Mouse (Mus musculus) midbrain, embryonic 16.5 days (tissue): ENCODE data around the gene Perp. TPM values are rescaled to one million over a fixed set of nuclear protein-coding genes. Genes with fewer than 3 reads are reported as not detected.

Source experiments
- ATAC-seq: fragments of 200-750 bp; cut with Nextera tagmentation; 2 replicates; pipeline ENCODE4 v1.8.0; 2017; ENCODE audit warnings: moderate TSS enrichment
- H3K27ac ChIP-seq: fragments of 300-500 bp; sonication (generic); 2 replicates; pipeline ENCODE4 v1.5.1; 2014; ENCODE audit warnings: mild to moderate bottlenecking, low read length, mixed read lengths
- H3K27me3 ChIP-seq: fragments of 300-500 bp; sonication (generic); 2 replicates; pipeline ENCODE4 v1.6.1; 2014; ENCODE audit warnings: low read depth, low read length, mixed read lengths; ENCODE audit not compliant: control insufficient read depth, insufficient read depth
- H3K36me3 ChIP-seq: fragments of 300-500 bp; sonication (generic); 2 replicates; pipeline ENCODE4 v1.6.1; 2014; ENCODE audit warnings: mild to moderate bottlenecking, low read length, moderate library complexity, mixed read lengths; ENCODE audit not compliant: control insufficient read depth, insufficient read depth
- H3K4me1 ChIP-seq: fragments of 300-500 bp; sonication (generic); 2 replicates; pipeline ENCODE4 v1.6.1; 2014; ENCODE audit warnings: mild to moderate bottlenecking, low read length, mixed read lengths; ENCODE audit not compliant: control insufficient read depth, insufficient read depth
- H3K4me2 ChIP-seq: fragments of 300-500 bp; sonication (generic); 2 replicates; pipeline ENCODE4 v1.6.1; 2014; ENCODE audit warnings: mild to moderate bottlenecking, low read length, mixed read lengths
- H3K4me3 ChIP-seq: fragments of 300-500 bp; sonication (generic); 2 replicates; pipeline ENCODE4 v1.5.1; 2014; ENCODE audit warnings: low read depth, mild to moderate bottlenecking, low read length, moderate library complexity, mixed read lengths
- H3K9ac ChIP-seq: fragments of 300-500 bp; sonication (generic); 2 replicates; pipeline ENCODE4 v1.6.1; 2014; ENCODE audit warnings: low read depth, low read length, mixed read lengths
- H3K9me3 ChIP-seq: fragments of 300-500 bp; sonication (generic); replicated peaks from 2 replicates; pipeline ENCODE4 v1.6.1; 2014; ENCODE audit warnings: mild to moderate bottlenecking, low read length, mixed read lengths; ENCODE audit not compliant: control insufficient read depth, poor library complexity, severe bottlenecking
- WGBS: fragments of 180-500 bp; shearing (Covaris S2); extraction: QIAGEN DNeasy Blood & Tissue Kit; methylation state at CpG from one replicate; pipeline ENCODE4 v1.1.7; 2014; 5-methylcytosine and 5-hydroxymethylcytosine counted together
- polyA plus RNA-seq: library from polyadenylated mRNA; unstranded; fragments of >200 nt; fragmentation: Nextera tagmentation; extraction: Ambion mirVana; gene quantifications from 2 replicates; pipeline ENCODE4 v1.2.1, GENCODE M21; 2015

Gene Perp
- polyA plus RNA-seq, 1 experiment from 2014 or later = 12.4 TPM

DNA sequence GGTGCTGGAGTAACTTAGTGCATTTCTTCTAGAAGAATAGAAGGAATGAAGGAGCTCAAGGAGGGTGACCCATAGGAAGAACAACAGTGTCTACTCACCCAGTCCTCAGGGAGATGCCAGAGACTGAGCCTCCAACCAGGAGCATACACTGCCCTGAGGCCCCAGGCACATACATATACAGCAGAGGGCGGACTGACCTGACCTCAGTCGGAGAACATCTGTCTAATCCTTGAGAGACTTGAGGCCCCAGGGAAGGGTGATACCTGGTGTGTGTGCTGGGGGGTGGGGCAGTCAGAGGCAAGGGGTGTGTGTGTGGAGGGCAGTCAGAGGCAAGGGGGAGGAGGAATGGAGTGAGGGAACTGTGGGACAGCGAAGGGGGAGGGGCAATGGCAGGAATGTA, 14.8 kb downstream of the Perp start:
- Histone ChIP-seq H3K36me3 (no peaks in the 10 kb centered on the region), H3K9ac (no peak overlapping the region), H3K4me2 (no peak overlapping the region), H3K27ac (no peak overlapping the region), H3K27me3 (no peaks in the 10 kb centered on the region), H3K4me3 (no peak overlapping the region), H3K9me3 (no peaks in the 10 kb centered on the region), H3K4me1 (no peaks in the 10 kb centered on the region)
- 54% methylated on average over 3 of the region's 3 CpGs for WGBS
- no peak for ATAC-seq

DNA sequence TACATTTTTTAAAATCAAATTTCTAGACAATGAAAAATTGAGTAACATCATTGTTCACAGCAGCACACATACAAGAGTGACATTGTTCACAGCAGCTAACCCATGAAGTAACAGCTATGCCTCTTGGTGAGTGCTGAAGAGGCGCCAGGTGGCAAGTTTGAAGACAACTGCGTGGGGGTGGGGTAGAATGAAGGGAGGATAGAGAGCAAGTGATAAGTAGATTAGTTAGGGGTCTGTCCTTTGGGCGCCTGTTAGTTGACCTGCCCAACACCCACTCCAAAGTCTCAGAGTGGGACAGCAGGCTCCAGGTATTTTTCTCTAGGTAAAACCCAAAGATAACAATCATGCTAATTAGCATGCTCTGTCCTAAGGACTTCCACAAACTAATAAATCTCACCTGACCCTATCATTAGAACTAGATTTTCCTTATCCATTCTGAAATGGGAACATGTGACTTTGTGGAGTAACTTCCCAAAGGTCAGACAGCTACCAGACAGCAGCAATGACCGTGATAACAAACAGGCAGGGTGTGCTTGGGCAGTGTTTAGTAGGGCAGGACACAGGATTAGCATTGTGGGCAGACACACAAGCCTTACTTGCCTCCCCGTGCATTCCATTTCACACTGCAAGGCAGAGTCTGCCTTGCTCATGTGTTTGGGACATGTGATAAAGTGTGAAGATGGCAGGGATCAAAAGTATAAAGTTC, 15.5 kb downstream of the Perp start:
- 62% methylated on average over 5 of the region's 5 CpGs for WGBS
- no peak overlapping the region for H3K4me2 ChIP-seq
- no peak overlapping the region for H3K9ac ChIP-seq
- ATAC-seq = no peak
- no peak overlapping the region for H3K4me3 ChIP-seq
- no peaks in the 10 kb centered on the region for H3K4me1 ChIP-seq
- no peaks in the 10 kb centered on the region for H3K27me3 ChIP-seq
- no peak overlapping the region for H3K27ac ChIP-seq
- no peaks in the 10 kb centered on the region for H3K9me3 ChIP-seq
- H3K36me3 ChIP-seq = no peaks in the 10 kb centered on the region

DNA sequence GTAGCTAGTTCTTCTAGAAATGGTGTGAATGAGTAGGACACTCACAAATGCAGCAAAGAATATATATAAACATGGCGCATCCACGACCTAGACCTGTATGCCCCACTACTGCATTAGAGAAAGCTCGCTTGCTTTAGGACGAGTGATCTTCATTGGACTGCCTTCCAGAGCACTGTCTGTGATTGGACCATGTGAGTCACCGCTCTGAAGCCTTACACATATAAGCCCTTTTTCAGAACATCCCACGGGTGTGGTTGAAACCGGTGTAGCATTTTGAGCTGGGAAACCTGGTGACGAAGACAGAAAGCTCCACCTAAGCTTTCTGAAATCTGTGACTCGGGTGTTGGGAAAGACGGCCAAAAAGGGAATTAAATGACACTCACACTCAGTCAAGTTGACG, 16.0 kb downstream of the Perp start:
- 88% methylated on average over 11 of the region's 11 CpGs for WGBS
- ATAC-seq = no peak
- Histone ChIP-seq H3K4me3 (no peak overlapping the region), H3K27ac (no peak overlapping the region), H3K9me3 (no peaks in the 10 kb centered on the region), H3K27me3 (no peaks in the 10 kb centered on the region), H3K36me3 (no peaks in the 10 kb centered on the region), H3K9ac (no peak overlapping the region), H3K4me1 (no peaks in the 10 kb centered on the region), H3K4me2 (no peak overlapping the region)

DNA sequence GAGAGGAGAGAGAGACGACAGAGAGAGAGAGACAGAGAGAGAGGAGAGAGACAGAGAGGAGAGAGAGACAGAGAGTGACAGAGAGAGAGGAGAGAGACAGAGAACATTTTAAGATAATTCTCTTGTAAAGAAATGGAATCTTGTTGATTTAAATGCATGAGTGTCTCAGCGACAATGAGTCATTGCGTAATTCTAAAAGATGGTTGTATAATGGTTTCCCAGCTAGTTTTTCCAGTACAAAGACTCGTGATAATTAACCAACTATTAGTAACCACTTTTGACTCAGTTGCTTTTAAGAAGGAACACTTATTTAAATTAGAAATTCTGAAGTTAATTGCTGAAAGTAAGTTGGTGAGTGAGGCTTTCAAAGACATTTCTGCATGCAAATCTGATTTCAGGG, 16.6 kb downstream of the Perp start:
- Histone ChIP-seq H3K4me2 (no peak overlapping the region), H3K27me3 (no peaks in the 10 kb centered on the region), H3K27ac (no peak overlapping the region), H3K4me3 (no peak overlapping the region), H3K9me3 (no peaks in the 10 kb centered on the region), H3K4me1 (no peaks in the 10 kb centered on the region), H3K9ac (no peak overlapping the region), H3K36me3 (no peaks in the 10 kb centered on the region)
- ATAC-seq = no peak
- 81% methylated on average over 4 of the region's 4 CpGs for WGBS

DNA sequence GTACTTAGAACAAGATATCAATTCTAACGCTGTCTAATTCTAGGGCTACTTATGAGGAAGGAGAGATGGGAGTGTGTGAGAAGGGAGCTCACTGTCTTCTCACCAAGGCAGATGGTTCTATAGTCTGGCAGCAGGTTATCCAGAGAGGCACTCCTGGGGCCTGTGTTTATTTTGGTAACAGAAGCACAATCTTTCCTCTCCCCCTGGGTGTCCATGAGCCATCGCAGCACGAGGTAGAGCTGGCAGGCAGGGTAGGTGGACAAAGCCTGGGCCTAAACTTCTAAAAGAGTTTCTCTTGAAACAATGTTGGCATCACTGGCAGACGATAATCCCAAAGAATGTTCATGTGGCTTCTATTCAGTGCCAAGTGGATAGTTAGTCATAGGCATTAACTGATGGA, 18.5 kb downstream of the Perp start:
- no peaks in the 10 kb centered on the region for H3K4me1 ChIP-seq
- no peak overlapping the region for H3K4me2 ChIP-seq
- H3K9me3 ChIP-seq = no peaks in the 10 kb centered on the region
- H3K9ac ChIP-seq = no peak overlapping the region
- no peak overlapping the region for H3K27ac ChIP-seq
- H3K27me3 ChIP-seq = no peaks in the 10 kb centered on the region
- H3K36me3 ChIP-seq = no peaks in the 10 kb centered on the region
- ATAC-seq = no peak
- 67% methylated on average over 4 of the region's 4 CpGs for WGBS
- no peak overlapping the region for H3K4me3 ChIP-seq

DNA sequence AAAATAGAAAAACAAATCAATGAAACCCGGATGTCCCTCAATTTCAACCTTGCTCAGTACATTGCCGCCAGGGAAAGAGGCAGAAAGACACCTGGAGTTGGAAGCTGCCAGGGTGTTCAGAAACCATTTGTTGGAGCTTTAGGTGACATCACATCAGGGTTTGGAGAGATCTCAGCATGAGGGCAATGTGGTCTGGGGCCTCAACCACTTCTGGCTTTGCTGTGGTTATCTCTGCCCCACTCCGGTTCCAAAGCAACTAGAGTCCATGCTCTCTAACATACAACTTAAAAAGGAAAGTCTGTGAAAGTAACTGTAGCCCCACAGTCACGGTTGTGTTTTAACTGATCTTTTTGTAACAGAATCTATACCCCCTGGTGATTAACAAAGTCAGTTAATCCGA, 19.9 kb downstream of the Perp start:
- no peak overlapping the region for H3K4me2 ChIP-seq
- WGBS = 57% methylated on average over 5 of the region's 5 CpGs
- H3K27me3 ChIP-seq = no peaks in the 10 kb centered on the region
- no peak for ATAC-seq
- no peak overlapping the region for H3K4me3 ChIP-seq
- H3K36me3 ChIP-seq = no peaks in the 10 kb centered on the region
- no peaks in the 10 kb centered on the region for H3K9me3 ChIP-seq
- H3K9ac ChIP-seq = no peak overlapping the region
- no peaks in the 10 kb centered on the region for H3K4me1 ChIP-seq
- H3K27ac ChIP-seq = no peak overlapping the region

DNA sequence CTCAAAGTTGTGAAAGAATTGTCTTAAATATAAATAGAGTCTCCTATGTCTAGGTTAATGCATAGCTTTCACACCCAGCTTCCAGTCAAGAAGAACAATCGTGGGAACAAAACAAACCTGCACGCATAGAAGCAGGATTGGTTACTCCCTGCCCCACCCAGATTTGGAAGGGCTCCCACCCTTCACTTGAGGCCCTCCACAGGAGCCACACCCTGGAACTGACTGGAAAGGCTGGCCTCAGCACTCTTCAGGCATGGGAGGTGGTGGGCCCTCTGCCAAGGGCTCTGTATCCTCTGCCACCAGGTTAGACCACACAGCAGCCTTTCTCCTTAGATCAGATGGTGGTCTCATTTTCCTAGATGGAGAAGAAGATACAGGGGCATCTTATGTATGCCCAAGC, 26.2 kb downstream of the Perp start:
- H3K4me1 ChIP-seq = no peaks in the 10 kb centered on the region
- ATAC-seq = no peak
- H3K9ac ChIP-seq = no peak overlapping the region
- no peaks in the 10 kb centered on the region for H3K27me3 ChIP-seq
- no peaks in the 10 kb centered on the region for H3K9me3 ChIP-seq
- H3K4me3 ChIP-seq = no peak overlapping the region
- no peaks in the 10 kb centered on the region for H3K36me3 ChIP-seq
- 89% methylated on average over 2 of the region's 2 CpGs for WGBS
- H3K27ac ChIP-seq = no peak overlapping the region
- H3K4me2 ChIP-seq = no peak overlapping the region

GRCm38 (mm10) chr10:18876211-18876610, 31.4 kb downstream of the Perp start:
- Histone ChIP-seq H3K9ac (no peak overlapping the region), H3K36me3 (no peaks in the 10 kb centered on the region), H3K9me3 (no peaks in the 10 kb centered on the region), H3K4me1 (no peaks in the 10 kb centered on the region), H3K27ac (no peak overlapping the region), H3K4me3 (no peak overlapping the region), H3K27me3 (no peaks in the 10 kb centered on the region), H3K4me2 (no peak overlapping the region)
- 28% methylated on average over 1 of the region's 1 CpGs for WGBS
- no peak for ATAC-seq

- no peak overlapping the region for H3K4me3 ChIP-seq
- 93% methylated on average over 6 of the region's 6 CpGs for WGBS
- no peaks in the 10 kb centered on the region for H3K9me3 ChIP-seq
- no peak overlapping the region for H3K9ac ChIP-seq
- H3K4me2 ChIP-seq = no peak overlapping the region
- no peaks in the 10 kb centered on the region for H3K4me1 ChIP-seq
- H3K27ac ChIP-seq = no peak overlapping the region
- no peaks in the 10 kb centered on the region for H3K27me3 ChIP-seq
- no peak for ATAC-seq
- H3K36me3 ChIP-seq = no peaks in the 10 kb centered on the region
Observed at GRCm38 (mm10) chr10:18878111-18878510, 33.3 kb downstream of the Perp start.
